Mouse (Mus musculus) cerebellum, postnatal 4 days (tissue): ENCODE measurements around the gene Krt4.

ENCODE experiments used
- DNase-seq, 2 experiments: peaks; one replicate each; pipeline ENCODE4 v3.0.0; 2022; ENCODE audit warnings: low spot score in 2 of 2, mixed read lengths in 1 of 2

Krt4 gene

DNA sequence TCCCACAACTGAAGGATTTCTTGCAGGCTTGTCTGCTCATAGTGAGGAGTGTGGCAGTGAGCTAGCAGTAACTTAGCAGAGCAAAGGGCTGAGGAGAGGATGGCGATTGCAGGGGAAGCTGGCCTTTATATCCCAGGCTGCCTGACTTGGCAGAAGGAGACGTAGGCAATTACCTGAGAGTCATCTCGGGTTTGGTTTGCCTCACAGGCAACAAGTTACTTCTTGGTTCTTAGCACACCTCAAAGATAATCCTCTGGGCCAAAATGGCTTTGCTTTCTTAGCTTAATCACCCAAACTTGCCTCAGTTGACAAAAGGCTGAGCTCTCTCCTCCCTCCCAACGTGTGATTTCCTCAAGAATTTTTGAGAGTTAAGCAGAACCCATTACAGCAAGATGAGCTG is 31.7 kb downstream of the Krt4 start, which contains the start of gene Krt76:
TSS of gene Krt76 (minus strand) at position 101 of the 400 bp plus-strand sequence.
- DNase-seq, result no peak

DNA sequence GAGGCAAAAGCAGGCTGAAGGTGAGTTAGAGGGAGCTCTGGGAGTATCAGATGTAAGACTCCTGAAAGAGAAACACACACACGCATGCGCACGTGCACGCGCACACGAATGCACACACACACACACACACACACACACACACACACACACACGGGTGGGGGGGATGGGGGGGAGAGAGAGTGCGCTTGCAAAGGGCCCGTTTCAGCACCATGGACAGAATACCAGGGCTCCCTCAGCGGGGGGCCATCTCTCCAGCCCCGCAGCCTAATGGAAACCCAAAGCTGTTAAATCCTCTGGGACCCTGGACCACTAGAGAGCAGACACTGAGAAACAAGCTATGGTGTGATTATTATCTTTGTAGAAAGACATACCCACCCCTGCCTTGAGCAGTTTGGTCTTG is 44.8 kb downstream of the Krt4 start:
- DNase-seq, result no peak

DNA sequence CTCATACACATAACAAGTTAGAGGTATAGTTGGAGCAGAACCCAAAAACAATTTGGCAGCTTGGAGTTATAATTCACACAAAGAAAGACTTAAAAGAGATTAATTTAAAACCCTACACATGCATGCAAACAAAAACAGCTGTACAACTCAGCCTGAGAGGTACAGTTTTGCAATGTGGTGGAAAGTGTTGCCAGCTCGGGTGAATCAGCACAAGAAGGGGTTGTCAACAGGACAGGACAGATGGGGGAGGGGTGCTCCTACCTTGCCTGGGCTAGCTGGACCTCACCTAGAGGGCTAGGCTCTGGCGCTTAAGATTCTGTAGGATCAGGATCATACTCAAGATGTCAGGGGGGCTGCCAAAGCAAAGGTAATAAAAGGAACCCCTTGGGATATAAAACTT is 46.5 kb downstream of the Krt4 start:
- no peak for DNase-seq

DNA sequence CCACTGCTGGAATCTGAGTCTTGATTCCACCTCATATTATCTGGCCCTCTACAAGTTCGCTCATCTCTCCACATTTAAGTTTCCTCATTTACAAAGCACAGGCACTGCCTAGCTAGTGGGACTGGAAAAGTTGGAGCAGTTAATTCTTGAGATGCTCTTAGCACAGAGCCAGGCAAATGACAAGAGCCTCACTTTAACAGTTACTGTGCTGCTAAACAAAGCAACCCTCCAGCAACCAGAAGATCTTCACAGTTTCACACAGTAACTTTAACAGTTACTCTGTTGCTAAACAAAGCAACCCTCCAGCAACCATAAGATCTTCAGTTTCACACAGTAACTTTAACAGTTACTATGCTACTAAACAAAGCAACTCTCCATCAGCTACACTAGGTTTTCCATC is 50.2 kb downstream of the Krt4 start:
- no peak for DNase-seq

GRCm38 (mm10) chr15:101873231-101873630 is 51.3 kb downstream of the Krt4 start:
- DNase-seq, result no peak

DNA sequence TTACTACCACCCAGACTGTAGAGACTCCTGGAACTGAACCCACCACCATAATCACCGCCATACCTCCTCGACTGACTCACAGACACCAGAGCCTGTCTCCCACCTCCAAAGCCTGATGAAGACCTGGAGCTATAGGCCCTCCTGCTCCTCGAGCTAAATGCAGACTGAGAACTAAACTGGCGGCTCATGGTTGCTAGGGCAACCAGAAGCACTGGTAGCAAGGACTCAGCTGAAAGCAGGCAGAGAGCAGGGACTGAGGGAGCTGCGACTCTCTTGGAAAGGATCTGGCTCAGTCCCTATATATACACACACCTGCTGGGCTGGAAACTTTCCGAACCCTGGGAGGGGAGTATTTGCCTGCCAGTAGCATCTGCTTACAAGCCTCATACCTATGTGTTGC is 55.1 kb downstream of the Krt4 start, which contains the start of gene Krt77:
TSS of gene Krt77 (minus strand) at position 275 of the 400 bp plus-strand sequence.
- DNase-seq, result no peak
